Mouse (Mus musculus) lung, adult 2 months (tissue): Measurements from ENCODE around the gene Sfr1.

ENCODE experiments used
- CTCF ChIP-seq: fragments of 200-500 bp; IDR thresholded peaks from 2 replicates; pipeline ENCODE4 v1.5.1; 2011; ENCODE audit warnings: mild to moderate bottlenecking, low read length, control low read depth; ENCODE audit not compliant: insufficient read depth
- POLR2A ChIP-seq: fragments of 200-500 bp; IDR thresholded peaks from 2 replicates; pipeline ENCODE4 v1.6.1; 2011; ENCODE audit warnings: low read depth, mild to moderate bottlenecking, control low read depth, low read length, borderline replicate concordance; ENCODE audit errors: extremely low read depth

- TF ChIP-seq POLR2A (no peak), CTCF (no peak)
Measured at GRCm38 (mm10) chr19:47695725-47696124, 35.8 kb upstream of the Sfr1 start.
